Mouse (Mus musculus): Measurements from ENCODE around the gene Gm17334. TPM values are rescaled to one million over a fixed set of nuclear protein-coding genes. Genes with fewer than 3 reads are reported as not detected.
A peak's percentile ranks its signal among the peaks of the same experiment; 100 is the strongest.

The Gm17334 gene
- 1 to 10 TPM; 5.6 to 9.0 (median 6.7) TPM for polyA plus RNA-seq (2017; shearing (Covaris generic))

GRCm38 (mm10) chr11:53773087-53773486, at the start of gene Gm17334:
Gene Gm17334, minus strand, starts transcription at chr11:53773187.
- ATAC-seq, result no peak

DNA sequence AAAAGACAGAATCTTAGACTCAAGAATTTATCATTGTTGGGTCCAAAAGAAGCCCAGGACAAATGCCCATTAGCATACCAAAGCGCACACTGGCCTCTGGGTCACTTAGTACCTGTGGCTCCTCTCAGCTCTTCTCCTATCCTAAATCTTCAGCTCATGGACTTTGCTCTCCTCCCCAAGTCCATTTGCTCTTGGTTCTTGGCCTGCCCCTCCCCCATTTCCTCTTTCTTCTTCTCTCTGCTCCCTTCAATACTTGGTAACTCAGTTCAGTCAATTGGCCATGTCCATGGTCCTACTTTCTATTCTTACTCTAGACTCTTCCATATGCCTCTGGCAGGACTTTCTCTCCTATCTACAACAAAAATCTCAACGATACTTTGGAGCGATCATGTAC, 49.0 kb upstream of the Gm17334 start:
- ATAC-seq, result no peak

GRCm38 (mm10) chr11:53821230-53821944, 48.4 kb upstream of the Gm17334 start:
- no peak for ATAC-seq

GRCm38 (mm10) chr11:53820516-53821170, 47.7 kb upstream of the Gm17334 start:
- no peak for ATAC-seq

DNA sequence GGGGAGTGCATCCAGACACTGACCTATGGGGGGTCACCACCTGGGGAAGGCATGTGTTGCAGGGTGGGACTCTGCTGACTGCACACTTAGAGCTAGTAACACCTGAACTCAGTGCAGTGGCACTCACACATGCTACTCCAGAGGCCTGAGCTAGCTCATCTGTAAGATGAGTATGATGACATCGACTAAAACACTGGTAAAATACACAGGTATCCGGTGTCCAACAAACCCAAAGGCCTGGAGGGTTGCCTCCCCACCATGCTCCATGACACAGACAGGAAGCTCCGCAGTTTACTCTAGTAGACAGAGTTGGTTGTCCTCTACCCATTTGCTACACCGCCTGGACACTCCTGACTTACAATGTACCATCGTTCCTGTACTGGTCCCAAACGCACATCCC, 46.5 kb upstream of the Gm17334 start:
- no peak for ATAC-seq

- ATAC-seq, result no peak
Observed at GRCm38 (mm10) chr11:53818794-53819193, 45.8 kb upstream of the Gm17334 start.

GRCm38 (mm10) chr11:53816841-53817375, 43.9 kb upstream of the Gm17334 start:
- no peak for ATAC-seq

- ATAC-seq, result no peak
Observed at GRCm38 (mm10) chr11:53814810-53815209, 41.8 kb upstream of the Gm17334 start.

- no peak for ATAC-seq
Observed at GRCm38 (mm10) chr11:53813001-53813868, 40.2 kb upstream of the Gm17334 start.

- ATAC-seq, result no peak
Observed at GRCm38 (mm10) chr11:53811312-53811711, 38.3 kb upstream of the Gm17334 start.

DNA sequence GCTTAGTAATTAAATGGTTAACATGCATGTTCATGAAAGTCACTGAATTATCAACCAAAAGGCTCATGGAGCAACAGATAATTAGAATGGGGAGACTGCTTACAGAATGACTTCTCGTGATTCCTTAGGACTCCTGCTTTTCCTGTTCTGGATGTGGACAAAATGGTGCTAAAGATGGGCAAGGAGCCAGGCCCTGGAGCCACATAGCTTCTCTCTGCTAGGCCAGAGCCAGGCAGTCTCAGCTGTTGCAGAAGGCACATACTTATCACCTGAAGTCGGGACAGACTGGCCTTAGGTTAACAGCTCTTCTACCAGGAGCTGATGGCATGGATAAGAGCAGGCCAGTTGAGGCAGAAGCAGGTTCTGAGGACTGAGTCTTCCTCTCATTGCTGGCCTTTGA, 37.8 kb upstream of the Gm17334 start:
- ATAC-seq, result no peak

DNA sequence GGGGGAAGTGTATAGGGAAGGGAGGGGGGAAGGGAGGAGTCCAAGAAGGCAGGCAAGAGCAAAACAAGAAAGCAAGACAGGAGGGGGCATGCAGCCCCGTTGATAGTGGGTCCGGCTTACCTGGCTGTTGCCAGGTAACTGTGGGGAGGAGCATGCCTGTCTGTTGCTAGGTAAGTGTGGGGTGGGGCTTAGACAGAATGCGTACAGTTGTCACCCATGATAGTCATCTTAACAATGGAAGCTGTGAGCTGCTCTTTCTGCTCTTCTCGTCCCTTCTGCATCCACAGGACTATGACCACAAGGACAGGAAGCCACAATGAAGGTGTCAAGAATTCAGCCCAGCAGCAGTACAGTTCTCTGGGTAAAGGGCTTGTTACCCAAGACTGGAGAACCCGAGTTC, 37.2 kb upstream of the Gm17334 start:
- no peak for ATAC-seq

DNA sequence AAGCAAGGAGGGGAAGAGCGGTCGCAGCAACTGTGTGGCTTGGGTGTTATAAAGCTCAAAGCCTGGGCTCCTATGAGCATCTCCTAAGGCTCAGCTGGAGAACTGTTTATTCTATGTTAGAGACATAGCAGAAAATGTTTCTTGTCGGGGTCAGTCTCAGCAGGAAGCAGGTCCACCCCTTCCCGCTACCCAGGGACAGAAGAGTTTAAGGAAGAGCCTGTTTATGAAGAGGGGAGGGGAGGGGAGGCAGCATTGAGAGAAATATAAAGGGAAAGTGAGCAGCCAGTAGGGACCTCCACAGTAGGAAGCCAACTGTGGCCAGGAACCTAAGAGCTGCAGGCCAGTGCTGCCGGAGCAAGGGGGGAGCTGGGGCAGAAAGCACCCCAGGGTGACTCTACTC, 36.4 kb upstream of the Gm17334 start:
- ATAC-seq, result no peak

- ATAC-seq, result no peak
Observed at GRCm38 (mm10) chr11:53805786-53806185, 32.8 kb upstream of the Gm17334 start.

GRCm38 (mm10) chr11:53804569-53805344, 31.8 kb upstream of the Gm17334 start:
- no peak for ATAC-seq

DNA sequence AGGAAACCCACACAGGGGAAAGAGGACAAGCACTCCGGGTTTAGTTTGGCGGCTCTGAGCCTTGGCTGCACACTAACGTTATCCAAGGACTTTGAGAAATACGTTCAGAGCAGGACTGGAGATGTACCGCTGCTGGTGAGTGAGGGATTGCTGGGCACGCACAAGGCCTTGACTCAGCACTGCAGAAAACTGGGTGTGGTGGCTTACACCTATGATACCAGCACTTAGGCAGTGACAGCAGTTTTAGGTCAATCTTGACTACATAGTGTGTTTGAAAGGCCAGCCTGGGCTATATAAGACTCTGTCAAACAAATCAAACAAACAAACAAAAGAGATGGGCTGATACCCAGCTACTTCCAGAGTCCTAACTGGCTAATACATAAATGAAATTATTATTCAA, 30.5 kb upstream of the Gm17334 start:
- peak; percentile 37 for ATAC-seq

- ATAC-seq, result peak; percentile 62
Observed at GRCm38 (mm10) chr11:53803093-53803492, 30.1 kb upstream of the Gm17334 start.

DNA sequence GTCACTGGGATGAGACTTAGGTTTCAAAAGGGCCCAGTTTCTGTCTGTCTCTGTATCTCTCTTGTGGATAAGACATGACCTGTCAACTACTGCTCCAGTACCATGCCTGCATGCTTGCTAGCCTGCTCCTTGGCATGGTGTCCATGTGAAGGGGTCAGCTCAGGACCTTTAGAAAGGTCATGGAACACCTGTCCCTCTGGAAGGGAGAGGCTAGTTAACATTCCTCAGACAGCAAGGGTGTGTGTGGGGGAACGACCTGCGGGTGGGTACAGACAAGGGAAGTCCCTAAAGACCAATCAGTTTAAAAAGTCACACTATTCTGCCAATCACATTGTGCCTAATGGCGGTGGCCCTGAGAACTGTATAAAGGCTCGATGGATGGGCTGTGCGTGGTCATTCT, 28.0 kb upstream of the Gm17334 start:
- ATAC-seq, result no peak

- no peak for ATAC-seq
Observed at GRCm38 (mm10) chr11:53800036-53800435, 27.0 kb upstream of the Gm17334 start.

GRCm38 (mm10) chr11:53798041-53798711, 25.2 kb upstream of the Gm17334 start:
- no peak for ATAC-seq

GRCm38 (mm10) chr11:53797386-53797920, 24.5 kb upstream of the Gm17334 start:
- no peak for ATAC-seq

All from inflammation-experienced regulatory T-cells, adult 6 months (primary cell).